Mouse (Mus musculus) liver, adult (tissue): ENCODE measurements around the gene Eml3.

Source experiments
- GATA4 ChIP-seq: IDR thresholded peaks from 2 replicates; pipeline ENCODE4 v1.6.1; 2014; ENCODE audit warnings: mild to moderate bottlenecking, low read length; ENCODE audit not compliant: insufficient replicate concordance

Gene Eml3

GRCm38 (mm10) chr19:8989567-8990431 lies 60.4 kb downstream of the Eml3 start:
- no peak for TF ChIP-seq GATA4

GRCm38 (mm10) chr19:8990432-8991102 lies 61.2 kb downstream of the Eml3 start:
- no peak for TF ChIP-seq GATA4
